Comparison of ENCODE assay signal across 14 mouse cellular contexts in the genomic region with DNA sequence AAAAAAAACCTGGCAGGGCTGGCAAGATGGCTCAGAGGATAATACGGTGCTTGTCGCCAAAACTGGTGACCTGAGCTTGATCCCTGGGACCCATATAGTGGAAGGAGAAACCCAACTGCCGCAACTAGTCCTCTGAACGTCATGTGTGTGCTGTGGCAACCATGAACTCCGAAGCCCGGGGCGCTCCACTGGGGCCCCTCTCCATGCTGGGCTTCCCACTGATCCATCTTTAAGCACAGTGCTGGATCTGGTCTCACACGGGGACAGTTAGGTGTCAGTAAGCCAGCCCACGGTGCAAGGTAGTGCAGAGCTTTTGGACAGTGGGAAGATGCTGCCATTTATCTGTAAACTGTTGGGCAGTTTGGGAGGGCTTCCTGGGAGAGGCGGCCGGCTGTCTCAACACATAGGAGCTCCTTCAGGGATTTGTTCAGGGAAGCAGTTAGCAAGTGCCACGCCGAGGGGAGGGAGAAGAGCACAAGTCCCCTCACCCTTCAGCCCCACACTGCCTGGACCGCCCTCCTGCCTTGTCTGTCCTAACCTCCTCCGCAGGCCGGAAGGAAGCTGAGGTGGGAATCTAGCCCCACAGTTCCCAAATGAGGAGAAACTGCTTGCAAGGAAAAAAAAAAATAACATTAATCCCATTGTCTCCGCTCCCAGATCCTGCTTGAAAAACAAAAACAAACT. TPM values are rescaled to one million over a fixed set of nuclear protein-coding genes. Genes with fewer than 3 reads are reported as not detected.
DNase-seq lines count a peak whose midpoint lies in the region; ATAC-seq and TF ChIP-seq lines count a peak whose summit lies in the region.
"Had no signal": no experiment of that assay in that cellular context is flagged by ENCODE, and none has a peak within 500 bp of the region (broad histone marks: within the 10 kb centered on the region; RNA-seq: fewer than 3 reads in every experiment).

No protein-coding gene starts in this region.

- TF ChIP-seq EP300 in heart, postnatal 0 days (IDR thresholded peaks at IDR 0.05; ENCODE audit: low read depth), result no peak

- peaks cover 53% of the 10 kb centered on the region for H3K4me1 ChIP-seq in heart, embryonic 13.5 days
- peaks cover 4% of the 10 kb centered on the region; the same call in 1 of the 2 replicates for H3K4me1 ChIP-seq in neural tube, embryonic 15.5 days
- peaks cover 25% of the 10 kb centered on the region for H3K4me1 ChIP-seq in heart, postnatal 0 days (ENCODE audit: control insufficient read depth, insufficient read depth)
- peaks cover 60% of the 10 kb centered on the region for H3K4me1 ChIP-seq in liver, embryonic 12.5 days
- H3K4me1 ChIP-seq: forebrain, embryonic 12.5 days had no signal

- peak overlapping the region; percentile 86 for H3K27ac ChIP-seq in heart, embryonic 13.5 days (replicated peaks)
- H3K27ac ChIP-seq in neural tube, embryonic 15.5 days (replicated peaks), result peak overlapping the region; percentile 58; the same call in 1 of the 2 replicates
- peak overlapping the region; percentile 92 for H3K27ac ChIP-seq in heart, postnatal 0 days (ENCODE audit: low read depth)
- peak overlapping the region; percentile 49 for H3K27ac ChIP-seq in liver, embryonic 12.5 days
- H3K27ac ChIP-seq: forebrain, embryonic 12.5 days; midbrain, embryonic 13.5 days had no signal

- ATAC-seq in heart, embryonic 13.5 days (ENCODE audit: extremely low read depth, insufficient number of reproducible peaks, low FRiP score, low TSS enrichment), result no peak
- ATAC-seq in neural tube, embryonic 15.5 days (ENCODE audit: low FRiP score), result no peak
- peak; percentile 10; the same call in 1 of the 2 replicates for ATAC-seq in heart, postnatal 0 days (ENCODE audit: insufficient read depth, low read depth)
- no peak for ATAC-seq in liver, embryonic 12.5 days
- ATAC-seq: midbrain, embryonic 13.5 days had no signal

- TF ChIP-seq CTCF in heart, postnatal 0 days (IDR thresholded peaks at IDR 0.05; ENCODE audit: low read depth), result no peak

- no peaks in the 10 kb centered on the region for H3K9me3 ChIP-seq in heart, embryonic 13.5 days
- H3K9me3 ChIP-seq in neural tube, embryonic 15.5 days (replicated peaks), result no peaks in the 10 kb centered on the region
- H3K9me3 ChIP-seq in heart, postnatal 0 days (replicated peaks; ENCODE audit: control insufficient read depth, low read length), result no peaks in the 10 kb centered on the region
- H3K9me3 ChIP-seq in liver, embryonic 12.5 days (replicated peaks), result no peaks in the 10 kb centered on the region
- H3K9me3 ChIP-seq: forebrain, embryonic 12.5 days; midbrain, embryonic 13.5 days had no signal

- H3K36me3 ChIP-seq in heart, embryonic 13.5 days, result no peaks in the 10 kb centered on the region
- H3K36me3 ChIP-seq in neural tube, embryonic 15.5 days, result no peaks in the 10 kb centered on the region
- H3K36me3 ChIP-seq in heart, postnatal 0 days (replicated peaks; ENCODE audit: control insufficient read depth, insufficient read depth, low read length), result no peaks in the 10 kb centered on the region
- H3K36me3 ChIP-seq in liver, embryonic 12.5 days, result no peaks in the 10 kb centered on the region
- H3K36me3 ChIP-seq: forebrain, embryonic 12.5 days; midbrain, embryonic 13.5 days had no signal

- no peak overlapping the region for H3K4me2 ChIP-seq in heart, embryonic 13.5 days
- H3K4me2 ChIP-seq in neural tube, embryonic 15.5 days, result no peak overlapping the region
- no peak overlapping the region for H3K4me2 ChIP-seq in heart, postnatal 0 days (ENCODE audit: low read depth, low read length)
- H3K4me2 ChIP-seq in liver, embryonic 12.5 days, result no peak overlapping the region
- H3K4me2 ChIP-seq: forebrain, embryonic 12.5 days; hindbrain, embryonic 14.5 days; midbrain, embryonic 13.5 days had no signal

- no peak overlapping the region for H3K4me3 ChIP-seq in heart, embryonic 13.5 days
- H3K4me3 ChIP-seq in neural tube, embryonic 15.5 days (replicated peaks), result no peak overlapping the region
- no peak overlapping the region for H3K4me3 ChIP-seq in heart, postnatal 0 days (ENCODE audit: low read depth, low read length)
- H3K4me3 ChIP-seq in liver, embryonic 12.5 days, result no peak overlapping the region
- H3K4me3 ChIP-seq: forebrain, embryonic 12.5 days; layer of hippocampus, adult 2 months; midbrain, embryonic 13.5 days had no signal

- no peak for DNase-seq in heart, adult 18-20 months
- DNase-seq in neural tube, embryonic 10.5 days (ENCODE audit: extremely low spot score, low spot score), result no peak
- no peak for DNase-seq in heart, postnatal 0 days (ENCODE audit: low spot score)
- no peak for DNase-seq in frontal cortex, postnatal 14 days (ENCODE audit: low spot score in 2 of 2)
- no peak for DNase-seq in ovary, postnatal 14 days (ENCODE audit: low spot score)
- DNase-seq: left cerebral cortex, postnatal 4 days; thymus, postnatal 25 days had no signal

- no peak overlapping the region for H3K9ac ChIP-seq in heart, embryonic 13.5 days
- no peak overlapping the region for H3K9ac ChIP-seq in neural tube, embryonic 15.5 days (replicated peaks)
- no peak overlapping the region for H3K9ac ChIP-seq in heart, postnatal 0 days (replicated peaks; ENCODE audit: low read depth, low read length)
- no peak overlapping the region for H3K9ac ChIP-seq in liver, embryonic 12.5 days
- H3K9ac ChIP-seq: forebrain, embryonic 12.5 days; hindbrain, embryonic 14.5 days; midbrain, embryonic 13.5 days had no signal

- WGBS in heart, embryonic 13.5 days, result 73% methylated on average over 17 of the region's 17 CpGs
- 80% methylated on average over 17 of the region's 17 CpGs for WGBS in neural tube, embryonic 15.5 days
- 62% methylated on average over 17 of the region's 17 CpGs for WGBS in heart, postnatal 0 days
- WGBS in liver, embryonic 12.5 days (ENCODE audit: insufficient replicate concordance), result 64% methylated on average over 17 of the region's 17 CpGs

- H3K27me3 ChIP-seq in heart, embryonic 13.5 days (replicated peaks), result no peaks in the 10 kb centered on the region
- H3K27me3 ChIP-seq in neural tube, embryonic 15.5 days (replicated peaks), result no peaks in the 10 kb centered on the region
- H3K27me3 ChIP-seq in heart, postnatal 0 days (ENCODE audit: control insufficient read depth, insufficient read depth, low read length), result no peaks in the 10 kb centered on the region
- H3K27me3 ChIP-seq in liver, embryonic 12.5 days (replicated peaks), result no peaks in the 10 kb centered on the region

RNA-seq across cellular contexts. Expression of a gene that starts 10.6 kb away (rescaled TPM):
- polyA plus RNA-seq in heart, embryonic 13.5 days (2015; fragmentation: Nextera tagmentation; extraction: Ambion mirVana), result 39.6 and 43.5 TPM in 2 replicates
- total RNA-seq in heart, adult 18-20 months (2021), result 10 to 100 TPM; 54.6 to 68.7 TPM
- polyA plus RNA-seq in neural tube, embryonic 15.5 days (2015; fragmentation: Nextera tagmentation; extraction: Ambion mirVana), result 8.8 and 9.8 TPM in 2 replicates
- total RNA-seq in heart, postnatal 0 days (2014; rRNA removed; ENCODE audit: low replicate concordance), result 82.4 and 166 TPM in 2 replicates
- 28.1 and 37.7 TPM in 2 replicates for polyA plus RNA-seq in heart, postnatal 0 days (2015; fragmentation: Nextera tagmentation; extraction: Ambion mirVana)
- 16.2 TPM in 2 replicates for polyA plus RNA-seq in liver, embryonic 12.5 days (2016; fragmentation: Nextera tagmentation; extraction: Ambion mirVana)
